Mouse (Mus musculus) small intestine, adult 10 weeks (tissue): ENCODE data around the gene Fam173b. TPM values are rescaled to one million over a fixed set of nuclear protein-coding genes. Genes with fewer than 3 reads are reported as not detected.

ENCODE experiments used
- polyA plus RNA-seq: library from polyadenylated mRNA; stranded (reverse); fragments of 350-450 nt; fragmentation: Illumina TruSeq; extraction: RNeasy Lipid Tissue Mini Kit (QIAGEN cat#74804); gene quantifications from one replicate; pipeline ENCODE4 v1.2.3, GENCODE M21; 2014; ENCODE audit warnings: low replicate concordance

Fam173b gene
- polyA plus RNA-seq = 3.4 TPM

DNA sequence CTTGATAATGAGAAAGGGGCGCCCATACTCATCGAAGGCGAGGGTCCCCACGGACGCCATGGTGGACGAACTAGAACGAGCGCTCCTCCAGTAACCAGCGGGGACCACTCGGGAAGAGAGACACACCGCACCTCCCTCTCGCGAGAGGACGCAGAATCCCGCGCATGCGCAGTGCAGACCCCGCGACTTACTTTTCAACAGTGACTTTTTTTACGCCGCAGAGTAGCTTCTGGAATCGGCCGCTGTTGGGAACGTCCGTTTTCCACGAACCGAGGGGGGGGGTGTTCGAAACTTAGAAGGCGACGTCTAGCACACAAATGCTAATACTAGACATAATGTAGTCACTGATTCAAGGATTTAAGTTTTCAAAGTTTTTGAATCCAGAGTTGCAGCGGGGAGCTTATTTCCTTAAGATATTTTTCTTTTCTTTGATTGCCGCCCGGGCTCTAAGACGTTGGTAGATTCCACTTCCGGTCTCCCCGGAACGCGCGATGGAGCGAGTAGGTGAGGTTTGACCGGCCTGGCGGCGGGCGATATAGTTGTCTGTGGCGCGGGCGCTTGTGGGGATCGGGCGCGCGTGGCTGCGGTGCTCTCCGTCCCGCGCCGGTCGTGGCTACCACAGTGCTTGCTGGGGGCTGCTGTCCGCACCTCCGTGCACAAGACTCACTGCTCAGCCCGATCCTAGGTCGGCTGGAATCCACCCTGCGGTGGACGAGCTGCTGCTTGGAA is at the start of gene Fam173b, which contains the start of gene Cct5:
Gene Fam173b (plus strand): TSS at position 207 of the 729 bp plus-strand sequence.
Gene Cct5 (minus strand): TSS at position 159 of the 729 bp plus-strand sequence.

GRCm38 (mm10) chr15:31565184-31565583 is 36.5 kb upstream of the Fam173b start, which contains the start of gene Cmbl:
Cmbl (plus strand) TSS chr15:31565389.

Other genes starting within 250 kb of the Fam173b start
- 0.45 TPM for gene Ankrd33b, start 234.1 kb upstream of the Fam173b start, polyA plus RNA-seq
- not detected for gene Ropn1l, start 148.1 kb upstream of the Fam173b start, polyA plus RNA-seq
- gene March6, start 70.8 kb upstream of the Fam173b start, polyA plus RNA-seq = 194 TPM
- gene Cmbl, start 36.5 kb upstream of the Fam173b start, polyA plus RNA-seq = 182 TPM
- 41.2 TPM for gene Cct5, start within 50 bp of the Fam173b start, polyA plus RNA-seq